13 mouse cellular contexts compared by ENCODE assay signal in the genomic region with DNA sequence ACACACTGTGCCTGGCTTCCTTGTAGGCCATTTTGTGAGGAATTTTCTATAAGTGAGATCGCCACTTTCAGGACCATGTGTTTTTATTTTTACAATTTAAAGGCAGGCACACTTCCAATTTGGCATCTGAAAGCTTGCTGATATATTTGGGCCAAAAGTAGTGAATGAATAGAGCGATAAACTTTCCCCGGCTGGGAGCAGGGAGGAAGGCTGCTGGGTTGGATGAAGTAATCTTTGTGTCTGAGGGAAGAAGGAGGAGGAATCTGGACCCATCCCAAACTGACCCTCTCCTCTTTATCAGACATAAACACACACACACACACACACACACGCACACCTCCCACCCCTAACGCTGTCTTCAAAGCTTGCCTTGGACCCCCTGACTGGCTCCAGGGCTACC. TPM values are rescaled to one million over a fixed set of nuclear protein-coding genes. Genes with fewer than 3 reads are reported as not detected.
DNase-seq lines count a peak whose midpoint lies in the region; ATAC-seq and TF ChIP-seq lines count a peak whose summit lies in the region.
"Had no signal": no experiment of that assay in that cellular context is flagged by ENCODE, and none has a peak within 500 bp of the region (broad histone marks: within the 10 kb centered on the region; RNA-seq: fewer than 3 reads in every experiment).

No protein-coding gene starts in this region.

- TF ChIP-seq POLR2A in ES-Bruce4 (IDR thresholded peaks at IDR 0.05; ENCODE audit: insufficient read depth, low read length) = no peak

- H3K4me3 ChIP-seq in hindbrain, embryonic 14.5 days (replicated peaks; ENCODE audit: low read length) = no peak overlapping the region
- H3K4me3 ChIP-seq in hindbrain, embryonic 10.5 days = no peak overlapping the region
- H3K4me3 ChIP-seq in ES-Bruce4 (ENCODE audit: low read depth, low read length) = no peak overlapping the region
- no peak overlapping the region for H3K4me3 ChIP-seq in limb, embryonic 13.5 days
- H3K4me3 ChIP-seq: liver, embryonic 12.5 days had no signal

- H3K9me3 ChIP-seq in hindbrain, embryonic 14.5 days (ENCODE audit: control insufficient read depth, low read length) = no peaks in the 10 kb centered on the region
- no peaks in the 10 kb centered on the region for H3K9me3 ChIP-seq in hindbrain, embryonic 10.5 days
- no peaks in the 10 kb centered on the region for H3K9me3 ChIP-seq in ES-Bruce4 (replicated peaks; ENCODE audit: control insufficient read depth, insufficient read depth, low read length, poor library complexity, severe bottlenecking)
- no peaks in the 10 kb centered on the region for H3K9me3 ChIP-seq in limb, embryonic 13.5 days
- H3K9me3 ChIP-seq: liver, embryonic 12.5 days had no signal

- H3K4me1 ChIP-seq in hindbrain, embryonic 14.5 days (replicated peaks; ENCODE audit: control insufficient read depth, insufficient read depth, low read length) = peaks cover 19% of the 10 kb centered on the region
- H3K4me1 ChIP-seq in hindbrain, embryonic 10.5 days (replicated peaks) = peaks cover 38% of the 10 kb centered on the region
- H3K4me1 ChIP-seq in ES-Bruce4 (ENCODE audit: control insufficient read depth, insufficient read depth, low read length) = peaks cover 4% of the 10 kb centered on the region
- H3K4me1 ChIP-seq in limb, embryonic 13.5 days = peaks cover 43% of the 10 kb centered on the region

- no peak overlapping the region for H3K4me2 ChIP-seq in hindbrain, embryonic 14.5 days (replicated peaks)
- peak overlapping the region; percentile 32 for H3K4me2 ChIP-seq in limb, embryonic 13.5 days (replicated peaks)
- H3K4me2 ChIP-seq: liver, embryonic 12.5 days had no signal

- no peak for DNase-seq in hindbrain, embryonic 14.5 days (ENCODE audit: low spot score)
- no peak for DNase-seq in hindbrain, embryonic 10.5 days (ENCODE audit: low spot score)
- DNase-seq in NIH3T3 (ENCODE audit: low read depth) = peak; percentile 95
- DNase-seq in thymus, postnatal 4 days = no peak
- DNase-seq in right cerebral cortex, adult 18-20 months = no peak
- DNase-seq: layer of hippocampus, adult 9-11 months had no signal

- no peaks in the 10 kb centered on the region for H3K36me3 ChIP-seq in hindbrain, embryonic 14.5 days (replicated peaks; ENCODE audit: control insufficient read depth, insufficient read depth)
- no peaks in the 10 kb centered on the region for H3K36me3 ChIP-seq in hindbrain, embryonic 10.5 days
- no peaks in the 10 kb centered on the region for H3K36me3 ChIP-seq in ES-Bruce4 (ENCODE audit: control insufficient read depth, insufficient read depth, low read length, poor library complexity, severe bottlenecking)
- H3K36me3 ChIP-seq in limb, embryonic 13.5 days = no peaks in the 10 kb centered on the region
- H3K36me3 ChIP-seq: liver, embryonic 12.5 days had no signal

- no peak for TF ChIP-seq EP300 in ES-Bruce4 (IDR thresholded peaks at IDR 0.05; ENCODE audit: insufficient read depth, low read depth, low read length)

- H3K27me3 ChIP-seq in hindbrain, embryonic 14.5 days (ENCODE audit: control insufficient read depth, insufficient read depth, low read length) = no peaks in the 10 kb centered on the region
- peaks cover 4% of the 10 kb centered on the region; the same call in 1 of the 2 replicates for H3K27me3 ChIP-seq in hindbrain, embryonic 10.5 days (ENCODE audit: insufficient read depth, poor library complexity, severe bottlenecking)
- H3K27me3 ChIP-seq in ES-Bruce4 (ENCODE audit: control insufficient read depth, insufficient read depth, low read length, poor library complexity, severe bottlenecking) = no peaks in the 10 kb centered on the region
- no peaks in the 10 kb centered on the region for H3K27me3 ChIP-seq in limb, embryonic 13.5 days
- H3K27me3 ChIP-seq: liver, embryonic 12.5 days had no signal

- 0 out of 2 replicates have a peak overlapping the region, but pooled peaks have one; percentile 11 for H3K27ac ChIP-seq in hindbrain, embryonic 14.5 days
- H3K27ac ChIP-seq in hindbrain, embryonic 10.5 days = no peak overlapping the region
- peak overlapping the region; percentile 30; the same call in 1 of the 2 replicates for H3K27ac ChIP-seq in ES-Bruce4 (ENCODE audit: insufficient read depth, low read length)
- peak overlapping the region; percentile 89 for H3K27ac ChIP-seq in limb, embryonic 13.5 days
- H3K27ac ChIP-seq: hindbrain, postnatal 0 days; liver, embryonic 12.5 days had no signal

- TF ChIP-seq CTCF in ES-Bruce4 (IDR thresholded peaks at IDR 0.05; ENCODE audit: low read depth, low read length) = no peak

- H3K9ac ChIP-seq in hindbrain, embryonic 14.5 days = no peak overlapping the region
- no peak overlapping the region for H3K9ac ChIP-seq in ES-Bruce4 (ENCODE audit: low read depth, poor library complexity, severe bottlenecking)
- 0 out of 2 replicates have a peak overlapping the region, but pooled peaks have one; percentile 31 for H3K9ac ChIP-seq in limb, embryonic 13.5 days
- H3K9ac ChIP-seq: liver, embryonic 12.5 days had no signal

- 69% methylated on average over 5 of the region's 5 CpGs for WGBS in hindbrain, embryonic 14.5 days
- 77% methylated on average over 5 of the region's 5 CpGs for WGBS in hindbrain, embryonic 10.5 days
- 25% methylated on average over 5 of the region's 5 CpGs for WGBS in limb, embryonic 13.5 days

- no peak for ATAC-seq in hindbrain, embryonic 14.5 days (ENCODE audit: low FRiP score)
- ATAC-seq in limb, embryonic 13.5 days (ENCODE audit: low FRiP score, low read depth) = no peak
- ATAC-seq: hindbrain, postnatal 0 days; liver, embryonic 12.5 days; midbrain, embryonic 16.5 days had no signal

RNA-seq across cellular contexts. Expression of gene Sirt4, which starts 8.9 kb away (rescaled TPM):
- 19.1 and 20.3 TPM in 2 replicates for polyA plus RNA-seq in hindbrain, embryonic 14.5 days (2014; fragmentation: Nextera tagmentation; extraction: Ambion mirVana)
- 17.2 and 17.3 TPM in 2 replicates for polyA plus RNA-seq in hindbrain, embryonic 10.5 days (2016; fragmentation: Nextera tagmentation; extraction: Ambion mirVana)
- polyA plus RNA-seq in ES-Bruce4 (2011; ENCODE audit: insufficient read depth, insufficient read length, low read depth, missing spikeins) = 22.2 and 28.3 TPM in 2 replicates
- polyA plus RNA-seq in limb, embryonic 13.5 days (2015; fragmentation: Nextera tagmentation; extraction: Ambion mirVana) = 25.8 and 27.5 TPM in 2 replicates

RNA-seq across cellular contexts. Expression of gene Pxn, which starts 13.0 kb away (rescaled TPM):
- 11.3 and 12.2 TPM in 2 replicates for polyA plus RNA-seq in hindbrain, embryonic 14.5 days (2014; fragmentation: Nextera tagmentation; extraction: Ambion mirVana)
- 32.6 and 42.6 TPM in 2 replicates for polyA plus RNA-seq in hindbrain, embryonic 10.5 days (2016; fragmentation: Nextera tagmentation; extraction: Ambion mirVana)
- polyA plus RNA-seq in ES-Bruce4 (2011; ENCODE audit: insufficient read depth, insufficient read length, low read depth, missing spikeins) = 35.1 and 38.1 TPM in 2 replicates
- polyA plus RNA-seq in limb, embryonic 13.5 days (2015; fragmentation: Nextera tagmentation; extraction: Ambion mirVana) = 46.9 and 54.0 TPM in 2 replicates

RNA-seq across cellular contexts. Expression of gene Pla2g1b, which starts 27.4 kb away (rescaled TPM):
- polyA plus RNA-seq in hindbrain, embryonic 14.5 days (2014; fragmentation: Nextera tagmentation; extraction: Ambion mirVana) = 0.67 TPM in 1 of 2 replicates, not detected in the other
- 0.51 TPM in 1 of 2 replicates, not detected in the other for polyA plus RNA-seq in hindbrain, embryonic 10.5 days (2016; fragmentation: Nextera tagmentation; extraction: Ambion mirVana)
- polyA plus RNA-seq in ES-Bruce4 (2011; ENCODE audit: insufficient read depth, insufficient read length, low read depth, missing spikeins) = 55.4 and 63.2 TPM in 2 replicates
- polyA plus RNA-seq in limb, embryonic 13.5 days (2015; fragmentation: Nextera tagmentation; extraction: Ambion mirVana) = not detected in 2 replicates
- polyA plus RNA-seq: cortical plate, adult 2 months; hindbrain, postnatal 0 days; midbrain, embryonic 16.5 days; urinary bladder, adult 2 months had no signal

Comparison
In these comparisons a context has a peak if more than half of its experiments do, and no peak if none do; other contexts are left out.
1. RNA of gene Pla2g1b, which starts 27.4 kb away (polyA plus RNA-seq): 55.4 to 63.2 TPM in ES-Bruce4; 0.51 TPM in hindbrain, embryonic 10.5 days, 0.67 TPM in hindbrain, embryonic 14.5 days and not detected in limb, embryonic 13.5 days; every median in the first group is over 10 times any median in the second.